Mouse (Mus musculus) brain, adult 2 months (tissue): ENCODE results near the gene Mdga1.

Experiments used
- DNase-seq: peaks from one replicate; pipeline ENCODE4 v3.0.0; 2011; ENCODE audit warnings: low read depth, low spot score

The Mdga1 gene

DNA sequence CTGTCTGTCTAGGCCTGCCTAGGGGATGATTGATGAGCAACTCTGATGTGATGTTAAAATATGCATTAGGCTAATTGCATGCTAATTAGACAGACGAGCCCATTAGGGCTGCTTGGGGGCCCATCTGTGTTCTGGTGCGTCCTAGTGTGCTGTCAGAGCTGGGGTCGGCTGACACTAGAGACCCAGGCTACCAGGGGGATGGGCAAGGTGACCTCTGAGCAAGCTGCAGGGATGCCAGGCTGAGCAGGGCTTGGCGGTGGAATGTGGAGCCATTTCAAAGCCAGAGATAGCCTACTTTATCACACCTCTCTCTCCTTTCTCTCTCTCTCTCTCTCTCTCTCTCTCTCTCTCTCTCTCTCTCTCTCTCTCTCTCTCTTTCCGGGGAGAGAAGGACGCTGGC is 49.8 kb downstream of the Mdga1 start:
- no peak for DNase-seq

DNA sequence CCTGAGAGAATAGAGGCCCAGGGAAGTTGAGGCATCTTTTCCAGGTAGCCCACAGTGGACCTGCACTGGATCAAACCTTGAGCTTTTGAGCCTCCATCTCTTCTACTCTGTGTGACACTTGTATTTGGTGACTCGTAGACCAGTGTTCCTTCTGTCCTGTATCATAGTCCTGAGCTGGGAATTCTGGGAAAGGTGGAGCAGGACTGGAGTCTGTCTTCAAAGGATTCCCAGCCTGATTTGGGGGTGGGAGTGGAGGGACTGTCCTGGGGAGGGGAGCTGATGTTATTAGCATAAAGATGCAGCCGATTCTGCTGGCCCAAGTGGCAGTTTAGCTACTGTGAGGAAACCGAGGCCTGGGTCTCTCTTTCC is 50.4 kb downstream of the Mdga1 start:
- no peak for DNase-seq

DNA sequence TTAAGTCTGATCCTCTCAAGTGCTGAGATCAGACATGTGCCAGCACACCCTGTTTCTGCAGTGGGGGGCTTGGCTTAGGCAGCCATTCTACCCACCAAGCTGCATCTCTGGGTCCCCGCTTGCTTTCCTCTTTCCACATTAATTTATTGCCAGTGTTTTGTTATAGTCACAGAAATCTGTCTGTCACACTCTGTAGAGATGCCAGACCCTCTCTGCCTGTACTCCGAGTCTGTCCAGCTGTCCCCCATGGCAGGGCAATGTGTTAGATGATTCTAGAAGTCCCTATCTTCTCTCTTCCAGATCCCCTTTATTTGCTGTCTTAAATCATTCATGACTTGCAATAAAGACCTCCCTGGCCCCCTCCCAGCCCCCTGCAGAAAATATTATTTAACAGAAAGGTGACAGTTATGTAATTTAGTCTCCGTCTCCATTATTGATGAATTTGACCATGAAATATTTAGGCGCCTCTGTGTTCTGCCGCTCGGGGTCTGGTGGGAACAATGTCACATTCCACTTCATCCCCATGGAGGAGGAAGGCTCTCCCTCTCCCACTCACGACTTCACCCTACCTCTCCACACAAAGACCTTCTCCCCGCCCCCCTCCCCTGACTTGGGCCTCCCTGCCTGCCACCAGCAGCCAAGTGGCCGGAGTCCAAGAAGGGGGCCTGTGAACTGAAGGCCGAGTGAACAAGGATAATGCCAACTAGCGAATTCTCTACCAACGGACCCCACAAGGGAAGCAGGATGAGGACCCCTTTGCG is 50.9 kb downstream of the Mdga1 start:
- no peak for DNase-seq

DNA sequence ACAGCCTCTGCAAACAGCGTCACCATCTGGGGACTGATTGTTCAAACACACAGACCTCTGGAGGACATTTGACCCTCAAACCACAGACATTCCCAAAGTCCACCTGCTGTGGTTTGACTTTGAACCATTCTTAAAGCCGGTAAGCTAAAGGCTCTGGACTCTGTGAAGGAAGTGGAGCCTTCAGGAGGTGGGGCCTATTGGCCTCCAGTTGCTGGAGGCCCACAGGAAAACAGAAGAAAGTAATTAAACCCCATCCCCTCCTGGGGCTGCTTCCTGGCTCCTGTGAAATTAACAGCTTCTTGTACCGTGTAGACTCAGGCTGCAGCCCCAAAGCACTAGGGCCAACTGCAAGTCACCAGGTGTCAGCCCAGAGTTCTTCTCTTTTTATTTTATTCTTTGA is 52.9 kb downstream of the Mdga1 start:
- DNase-seq: no peak

DNA sequence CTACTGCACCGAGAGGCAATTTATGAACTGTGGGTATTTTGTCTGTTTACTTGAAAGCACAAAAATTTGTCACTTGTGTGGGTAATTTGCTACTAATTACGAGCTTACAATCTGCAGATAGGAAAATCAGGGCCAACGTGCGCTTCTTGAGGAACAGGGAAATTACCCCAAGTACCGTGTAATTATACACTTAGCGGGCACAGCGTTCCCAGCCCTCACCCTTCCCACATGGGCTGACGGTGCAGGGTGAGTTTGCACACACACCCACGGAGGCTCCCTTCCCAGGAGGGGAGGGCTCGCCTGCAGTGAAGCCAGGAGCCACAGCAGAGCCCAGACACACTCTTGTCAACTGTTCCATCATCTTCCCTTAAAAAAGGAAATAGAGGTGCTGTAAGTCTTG is 54.1 kb downstream of the Mdga1 start:
- DNase-seq: peak; percentile 77

DNA sequence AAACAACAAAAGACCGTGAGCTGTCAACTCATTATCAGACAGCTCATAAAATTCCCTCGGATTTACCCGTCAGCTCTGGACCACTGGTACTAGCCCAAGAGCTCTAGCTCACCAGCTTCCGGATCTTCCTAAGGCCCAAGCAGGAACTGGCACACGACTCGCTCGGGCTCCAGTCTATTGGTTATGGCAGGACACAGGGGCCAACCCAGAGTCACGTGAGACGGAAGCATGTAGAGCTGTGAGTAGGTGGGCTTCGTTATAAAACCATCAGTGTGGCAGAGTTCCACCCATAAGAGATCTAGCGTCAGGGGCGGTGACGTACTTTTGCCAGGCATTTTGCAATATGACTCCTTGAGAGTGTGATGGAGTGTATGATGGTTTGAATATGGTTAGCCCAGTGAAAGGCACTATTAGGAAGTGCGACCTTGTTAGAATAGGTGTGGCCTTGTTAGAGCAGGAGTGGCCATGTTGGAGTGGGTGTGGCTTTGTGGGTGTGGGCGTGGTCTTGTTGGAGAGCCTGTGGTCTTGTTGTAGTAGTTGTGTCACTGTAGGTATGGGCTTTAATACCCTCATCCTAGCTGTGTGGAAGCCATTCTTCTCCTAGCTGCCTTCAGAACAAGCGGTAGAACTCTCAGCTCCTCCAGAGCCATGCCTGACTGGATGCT is 56.5 kb downstream of the Mdga1 start:
- DNase-seq: no peak

DNA sequence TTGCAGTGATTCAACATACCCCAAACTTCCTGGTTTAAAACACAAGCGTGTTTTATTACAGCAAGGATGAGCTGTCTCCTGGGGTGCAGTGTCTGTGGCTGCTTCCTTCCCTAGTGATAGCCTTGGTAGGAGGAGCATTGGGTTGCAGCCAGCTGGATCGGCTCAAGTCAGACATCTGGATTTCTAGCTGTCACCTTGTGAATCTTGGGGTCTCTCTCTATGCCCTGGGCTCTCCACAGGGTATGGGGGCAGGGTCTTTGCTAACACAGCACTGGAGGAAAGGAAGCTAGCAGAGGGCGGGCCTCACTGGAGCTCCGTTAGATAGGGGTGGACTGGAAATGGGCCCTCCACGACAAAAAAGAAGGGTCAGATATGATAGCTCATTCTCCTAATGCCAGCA is 57.2 kb downstream of the Mdga1 start:
- no peak for DNase-seq

DNA sequence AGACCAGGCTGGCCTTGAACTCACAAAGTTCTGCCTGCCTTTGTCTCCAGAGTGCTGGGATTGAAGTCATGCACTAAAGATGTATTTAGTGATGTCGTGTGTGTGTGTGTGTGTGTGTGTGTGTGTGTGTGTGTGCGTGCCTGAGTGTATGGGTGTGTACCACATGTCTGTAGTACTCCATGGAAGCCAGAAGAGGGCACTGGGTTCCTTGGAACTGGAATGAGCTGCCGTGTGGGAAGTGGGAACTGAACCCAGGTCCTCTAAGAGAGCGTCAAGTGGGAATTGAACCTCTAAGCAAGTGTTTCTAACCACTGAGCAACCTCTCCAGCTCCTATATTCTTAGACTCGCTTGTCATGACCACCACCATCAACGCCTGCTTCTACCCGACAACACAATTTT is 60.9 kb downstream of the Mdga1 start:
- no peak for DNase-seq

DNA sequence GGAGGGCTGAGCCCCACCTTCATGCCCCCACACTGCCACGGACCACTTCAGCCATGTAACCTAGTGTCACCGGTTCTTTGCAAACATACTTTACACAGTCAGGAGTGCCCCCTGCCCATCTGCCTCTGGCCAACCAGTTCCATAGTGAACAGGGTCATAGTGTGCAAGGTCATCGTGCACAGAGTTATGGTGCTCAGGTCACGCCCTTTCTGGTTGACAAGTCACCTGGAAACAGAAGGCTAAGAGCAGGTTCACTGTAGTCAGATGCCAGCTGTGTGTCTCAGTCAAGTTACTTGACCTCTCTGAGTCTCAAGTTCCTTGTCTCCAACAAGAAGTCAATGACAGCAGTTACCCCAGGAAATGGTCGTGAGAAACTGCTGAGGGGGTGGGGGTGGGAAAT is 65.2 kb downstream of the Mdga1 start:
- DNase-seq: no peak

DNA sequence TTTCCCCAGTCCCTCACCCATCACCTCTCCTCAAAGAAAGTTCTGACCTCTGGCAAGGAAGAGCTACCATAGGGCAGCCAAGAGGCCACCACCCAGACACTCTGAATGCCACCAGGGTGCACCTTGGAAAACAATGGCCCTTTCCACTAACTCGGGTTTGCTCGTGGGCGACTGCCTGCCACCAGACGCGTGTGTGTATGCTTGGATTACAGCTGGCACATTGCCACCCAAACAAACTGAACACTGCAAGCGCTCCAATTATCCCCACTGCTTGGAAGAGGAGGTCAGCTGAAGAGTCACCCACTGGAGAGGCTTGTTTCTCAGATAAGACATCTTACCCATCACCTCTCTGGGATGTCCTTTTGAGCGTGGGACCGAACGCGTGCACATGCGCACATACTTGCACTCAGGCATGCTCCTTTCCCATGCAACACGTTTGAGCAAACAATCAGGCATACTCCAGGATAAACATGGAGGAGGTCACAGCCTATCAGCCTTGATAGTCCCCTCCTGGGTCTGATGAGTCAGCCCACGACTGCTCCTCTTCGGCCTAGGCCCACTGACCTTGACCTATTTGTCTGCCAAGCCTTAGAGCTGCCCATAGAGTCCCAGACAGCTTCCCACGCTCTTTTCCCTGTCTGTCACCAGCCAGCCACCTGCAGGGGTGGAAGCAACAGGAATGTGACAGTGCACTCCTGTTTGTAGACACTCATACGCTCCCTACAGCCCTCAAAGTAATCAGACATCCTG is 67.3 kb downstream of the Mdga1 start:
- DNase-seq: peak; percentile 44

DNA sequence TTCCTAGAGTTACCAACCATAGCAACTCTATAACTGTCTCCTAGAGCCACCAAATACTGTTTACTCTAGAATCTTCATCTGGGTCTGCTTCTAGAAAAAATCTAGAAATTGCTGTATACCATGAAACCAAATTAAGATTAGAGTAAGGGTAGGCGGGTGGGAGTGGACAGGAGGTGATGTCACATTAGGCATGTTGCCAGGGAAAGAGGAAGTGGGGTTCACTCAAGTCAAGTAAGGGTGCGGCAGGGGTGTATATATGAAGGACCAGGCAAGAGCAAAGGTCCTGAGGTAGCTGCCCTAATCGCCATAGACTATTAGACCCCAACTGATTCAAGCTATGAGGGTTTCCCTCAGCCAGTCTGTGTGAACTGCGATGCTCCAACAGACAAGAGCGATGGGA is 69.6 kb downstream of the Mdga1 start:
- DNase-seq: no peak

DNA sequence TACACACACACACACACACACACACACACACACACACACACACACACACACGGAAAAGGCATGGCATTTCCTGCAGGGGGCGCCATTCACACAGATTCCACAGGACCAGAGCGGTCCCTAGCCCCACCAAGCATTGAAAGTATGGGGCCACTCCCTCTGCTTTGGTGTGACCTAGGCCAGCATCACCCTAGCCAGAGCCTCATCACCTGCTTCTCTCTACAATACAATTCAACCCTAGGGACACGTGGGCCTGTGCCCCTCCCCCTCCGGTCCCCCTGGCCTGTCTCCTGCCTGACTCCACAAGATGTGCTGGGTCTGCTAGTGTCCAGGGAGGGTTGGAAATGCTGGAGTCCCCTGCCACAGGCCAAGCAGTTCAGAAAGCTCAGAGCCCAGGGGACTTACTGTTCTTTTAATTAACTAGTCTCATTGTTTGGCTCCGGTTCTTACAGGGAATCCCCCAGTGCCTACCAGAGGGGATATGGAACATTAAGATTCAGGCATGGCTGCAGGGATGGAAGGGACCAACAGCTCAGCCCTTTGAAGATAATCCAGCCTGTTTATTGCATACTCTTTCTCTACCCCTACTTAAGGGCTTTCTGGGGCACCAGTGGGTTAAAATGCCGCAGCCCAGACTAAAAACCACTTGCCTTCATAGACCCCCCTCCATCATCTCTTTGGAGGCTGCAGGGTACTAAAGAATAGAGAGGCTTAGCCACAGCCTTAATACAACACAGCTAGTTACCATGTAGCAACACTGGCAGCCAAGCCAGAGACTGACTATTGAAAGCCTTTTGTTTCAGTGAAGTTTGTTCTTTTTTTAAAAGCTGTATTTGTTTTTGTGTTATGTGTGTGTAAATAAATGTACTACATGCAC is 73.5 kb downstream of the Mdga1 start:
- peak; percentile 53 for DNase-seq

DNA sequence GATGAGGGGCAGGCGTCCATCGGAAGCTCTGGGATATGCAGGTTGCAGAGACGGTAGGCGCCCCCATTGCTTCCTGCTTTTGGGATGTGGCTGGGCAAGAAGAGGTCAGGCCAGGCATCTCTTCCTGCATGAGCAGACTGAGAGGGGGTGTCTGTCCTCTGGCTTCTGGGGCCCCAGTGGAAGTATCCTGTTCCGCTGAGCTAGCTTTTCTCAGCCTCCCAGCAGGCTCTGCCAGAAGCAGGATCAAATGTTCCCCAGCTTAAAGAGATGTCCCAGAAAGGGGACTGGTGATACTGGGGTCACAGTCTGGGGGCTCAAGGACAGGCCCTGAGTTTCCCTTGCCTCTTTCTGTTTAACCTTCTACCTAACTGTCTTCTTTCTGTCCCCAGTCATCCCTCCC is 74.3 kb downstream of the Mdga1 start:
- DNase-seq: no peak

DNA sequence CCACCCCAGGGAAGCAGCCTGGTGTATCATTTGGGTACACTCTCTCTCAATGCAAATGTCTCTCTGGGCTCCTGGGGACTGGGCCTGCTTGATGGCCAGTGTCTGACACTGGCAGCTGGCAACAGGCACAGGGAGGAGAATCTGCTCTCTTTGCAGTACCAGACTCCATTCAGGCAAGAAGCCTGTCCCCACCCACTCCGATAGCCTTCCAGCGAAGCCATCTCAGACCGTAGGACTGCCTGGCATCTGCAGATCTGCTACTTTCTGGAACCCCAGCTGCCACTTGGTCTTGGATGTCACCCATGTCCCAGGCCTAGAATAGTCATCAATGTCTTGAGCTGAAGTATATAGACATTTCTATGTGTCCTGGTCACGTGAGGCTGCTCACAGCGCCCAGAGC is 74.9 kb downstream of the Mdga1 start:
- DNase-seq: no peak

DNA sequence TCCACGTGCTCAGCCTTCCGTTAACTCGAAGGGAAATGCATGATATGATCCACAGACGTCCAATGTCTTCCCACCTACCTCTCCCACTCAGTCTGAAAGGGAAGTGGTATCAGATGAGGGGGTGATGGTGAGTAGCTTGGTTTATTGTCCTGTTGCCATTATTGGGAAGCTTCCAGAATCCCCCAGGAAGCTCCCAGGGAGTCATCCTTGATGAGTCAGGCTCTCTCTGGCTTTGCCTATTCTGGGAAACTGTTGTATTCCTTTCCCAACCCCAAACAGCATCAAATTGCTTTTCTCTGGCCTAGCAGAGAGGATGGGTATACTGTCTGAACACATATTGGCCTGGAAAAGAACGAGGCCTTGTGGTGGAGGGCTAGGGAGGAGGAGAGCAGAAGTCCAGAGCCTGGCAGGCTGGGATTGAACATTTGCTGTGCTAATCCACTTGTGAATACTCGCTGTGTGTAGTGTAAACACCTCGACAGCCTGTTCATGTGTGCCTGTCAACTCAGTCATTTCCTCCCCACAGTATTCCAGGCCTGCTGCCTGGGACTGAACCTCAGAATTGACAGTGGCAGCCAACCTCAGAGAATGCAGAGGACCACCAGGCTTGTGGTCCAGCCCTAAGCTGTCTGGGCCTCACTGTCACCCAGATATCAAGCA is 79.3 kb downstream of the Mdga1 start:
- DNase-seq: peak; percentile 69

DNA sequence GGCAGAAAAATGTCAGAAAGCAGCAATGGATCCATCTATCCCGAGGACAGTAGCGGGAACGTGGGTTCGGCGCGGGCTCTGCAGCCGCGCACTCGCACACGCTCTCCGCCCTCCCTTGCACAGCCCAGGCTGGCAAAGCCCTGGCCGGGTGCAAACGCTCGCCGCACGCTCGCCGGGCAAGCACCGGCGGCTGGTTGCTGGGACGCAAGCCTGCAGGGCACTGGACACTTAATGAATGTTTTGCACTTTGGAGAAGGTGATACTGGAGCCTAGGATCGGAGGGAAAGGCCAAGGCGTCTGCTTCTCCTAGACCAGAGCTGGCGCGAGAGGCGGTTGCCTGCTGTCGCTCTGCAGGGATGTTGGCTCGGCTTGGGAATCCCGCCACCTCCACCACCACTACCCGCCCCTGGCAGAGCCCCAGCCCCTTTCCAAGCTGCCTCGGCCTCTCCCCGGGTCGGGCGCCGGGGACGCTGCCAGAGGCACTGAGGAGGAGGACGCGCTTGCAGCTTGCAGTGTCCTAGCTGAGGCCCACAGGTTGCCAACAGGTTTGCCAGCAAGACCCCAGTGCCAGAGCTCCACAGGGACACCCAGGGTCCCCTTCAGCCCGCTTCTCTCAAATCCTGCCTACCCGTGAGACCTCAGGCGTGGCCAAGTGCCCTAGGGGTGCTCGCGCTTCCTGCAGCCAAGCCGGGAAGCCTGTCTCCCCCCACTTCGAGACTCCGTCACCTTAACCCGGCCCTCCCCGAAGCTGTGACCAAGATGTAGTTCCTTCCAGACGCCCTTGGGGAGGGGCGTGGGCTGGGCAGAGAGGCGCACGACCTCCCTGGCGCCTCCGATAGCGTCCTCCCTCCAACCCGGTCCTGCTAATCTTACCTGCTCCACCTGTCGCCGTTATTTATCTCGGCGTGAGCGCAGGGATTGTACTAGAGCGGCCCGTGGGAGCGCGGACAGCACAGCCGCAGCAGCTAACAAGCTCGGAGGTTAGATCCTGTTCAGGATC is 80.6 kb downstream of the Mdga1 start:
- DNase-seq: peak; percentile 73

DNA sequence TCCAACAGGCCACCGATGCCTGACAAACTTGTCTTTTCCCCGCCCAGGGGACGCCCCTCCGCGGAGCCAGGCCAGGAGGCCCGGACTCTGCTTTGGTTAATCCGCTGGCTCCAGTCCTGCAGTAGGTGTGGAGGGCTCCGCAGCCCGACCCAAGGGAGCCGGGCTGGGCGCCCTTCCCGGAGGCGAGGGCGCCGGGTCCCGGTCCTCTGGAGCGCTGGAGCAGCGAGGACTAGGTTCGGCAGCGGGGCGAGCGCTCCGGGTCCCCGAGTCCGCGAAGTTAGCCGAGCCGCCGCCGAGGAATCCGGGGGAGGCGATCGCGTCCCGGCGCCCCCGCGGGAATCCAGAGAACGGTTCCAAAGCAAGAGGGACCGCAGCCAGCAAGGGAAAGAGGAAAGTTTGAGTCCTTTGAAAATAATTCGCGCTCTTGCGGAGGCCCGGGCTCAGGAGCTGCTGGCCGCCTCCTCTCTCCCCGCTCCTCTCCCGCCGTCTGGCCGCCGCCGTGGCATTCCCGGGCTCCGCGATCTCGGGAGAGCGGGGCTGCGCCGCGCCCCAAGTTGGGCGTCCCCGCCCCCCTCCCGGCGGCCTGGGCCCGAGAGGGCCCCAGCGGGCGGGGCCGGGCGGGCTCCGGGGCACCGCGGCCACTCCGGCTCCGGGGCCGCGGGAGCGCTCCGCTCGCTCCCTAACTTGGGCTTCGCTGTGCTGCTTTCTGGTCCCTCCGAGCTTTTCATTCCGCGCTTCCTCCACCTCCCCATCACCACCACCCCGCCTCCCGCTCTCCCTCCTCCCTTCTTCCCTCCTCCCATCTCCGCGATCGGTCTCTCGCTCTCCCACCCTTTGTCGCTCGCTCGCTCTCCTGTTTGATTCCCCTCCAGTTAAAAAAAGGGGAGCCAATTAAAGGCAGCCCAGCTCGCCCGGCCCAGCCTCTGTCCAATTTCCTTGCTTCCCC is 81.7 kb downstream of the Mdga1 start:
- DNase-seq: peak; percentile 88

DNA sequence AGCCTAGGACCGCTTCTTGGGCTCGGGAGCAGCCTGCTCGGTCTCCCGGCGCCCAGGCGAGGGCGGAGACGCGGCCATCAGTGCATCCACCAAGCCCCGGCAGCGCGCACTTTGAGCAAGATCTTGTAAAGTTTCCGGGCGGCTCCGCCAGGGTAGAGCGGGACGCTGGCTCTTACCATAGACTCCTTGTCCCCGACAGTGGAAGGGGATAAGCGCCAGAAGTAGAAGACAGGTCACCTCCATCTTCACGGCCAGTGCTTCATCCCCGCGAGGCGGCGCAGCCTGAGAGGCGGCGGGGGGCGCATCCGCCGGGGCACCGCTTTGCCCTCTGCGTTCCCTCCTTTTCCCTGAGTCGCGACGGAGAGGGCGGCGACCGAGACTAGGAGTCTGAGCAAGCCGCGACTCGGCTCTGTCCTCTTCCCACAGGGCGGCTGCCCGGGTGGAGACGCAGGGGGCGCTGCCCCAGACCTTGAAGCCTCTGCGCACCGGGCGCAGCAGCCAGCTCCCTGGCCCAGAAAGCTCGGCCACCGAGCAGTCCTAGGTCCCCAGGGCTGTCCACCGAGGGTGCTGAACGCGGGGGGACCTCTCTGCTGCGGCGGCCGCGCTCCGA is 82.5 kb downstream of the Mdga1 start:
- DNase-seq: peak; percentile 38
